Mouse (Mus musculus) liver, embryonic 13.5 days (tissue): ENCODE measurements around the gene Fbxl18. TPM values are rescaled to one million over a fixed set of nuclear protein-coding genes. Genes with fewer than 3 reads are reported as not detected.
"Not testable (repeated sequence)": the region's sequence is repeated elsewhere in the genome, so short reads cannot be mapped to it uniquely, and the experiment has no call there.

Experiments
- ATAC-seq: fragments of 200-750 bp; cut with Nextera tagmentation; 2 replicates; pipeline ENCODE4 v1.8.0; 2017; ENCODE audit warnings: low read depth, mild to moderate bottlenecking, moderate number of reproducible peaks, moderate library complexity
- DNase-seq: peaks from one replicate; pipeline ENCODE4 v3.0.0; 2022
- H3K27ac ChIP-seq: fragments of 300-500 bp; sonication (generic); 2 replicates; pipeline ENCODE4 v1.5.1; 2015; ENCODE audit warnings: moderate library complexity, mild to moderate bottlenecking, inconsistent platforms
- H3K27me3 ChIP-seq: fragments of 300-500 bp; sonication (generic); 2 replicates; pipeline ENCODE4 v1.6.1; 2015; ENCODE audit warnings: mild to moderate bottlenecking, inconsistent platforms
- H3K36me3 ChIP-seq: fragments of 300-500 bp; sonication (generic); 2 replicates; pipeline ENCODE4 v1.6.1; 2015; ENCODE audit warnings: mild to moderate bottlenecking, inconsistent platforms
- H3K4me1 ChIP-seq: fragments of 300-500 bp; sonication (generic); replicated peaks from 2 replicates; pipeline ENCODE4 v1.6.1; 2015; ENCODE audit warnings: inconsistent platforms
- H3K4me2 ChIP-seq: fragments of 300-500 bp; sonication (generic); 2 replicates; pipeline ENCODE4 v1.6.1; 2015; ENCODE audit warnings: inconsistent platforms, mild to moderate bottlenecking, moderate library complexity
- H3K4me3 ChIP-seq: fragments of 300-500 bp; sonication (generic); replicated peaks from 2 replicates; pipeline ENCODE4 v1.5.1; 2015; ENCODE audit warnings: mild to moderate bottlenecking, inconsistent platforms
- H3K9ac ChIP-seq: fragments of 300-500 bp; sonication (generic); 2 replicates; pipeline ENCODE4 v1.6.1; 2015; ENCODE audit warnings: mild to moderate bottlenecking, inconsistent platforms
- H3K9me3 ChIP-seq: fragments of 300-500 bp; sonication (generic); replicated peaks from 2 replicates; pipeline ENCODE4 v1.6.1; 2016; ENCODE audit warnings: inconsistent platforms
- WGBS: fragments of 180-500 bp; shearing (Covaris S2); methylation state at CpG from one replicate; pipeline ENCODE4 v1.1.7; 2015; ENCODE audit not compliant: insufficient replicate concordance; 5-methylcytosine and 5-hydroxymethylcytosine counted together
- polyA plus RNA-seq: library from polyadenylated mRNA; unstranded; fragments of >200 nt; fragmentation: Nextera tagmentation; extraction: Ambion mirVana; gene quantifications from 2 replicates; pipeline ENCODE4 v1.2.1, GENCODE M21; 2015

Gene Fbxl18
- polyA plus RNA-seq, 1 experiment from 2014 or later = 3.7 TPM

- not testable (repeated sequence) for H3K27ac ChIP-seq, H3K4me1 ChIP-seq, H3K9ac ChIP-seq, ATAC-seq, H3K4me2 ChIP-seq, H3K36me3 ChIP-seq, H3K4me3 ChIP-seq, H3K9me3 ChIP-seq, DNase-seq, H3K27me3 ChIP-seq
- 81% methylated on average over 2 of the region's 2 CpGs for WGBS
Observed at GRCm38 (mm10) chr5:142837427-142837826, 57.8 kb downstream of the Fbxl18 start.

GRCm38 (mm10) chr5:142836891-142837290 lies 58.3 kb downstream of the Fbxl18 start:
- H3K4me1 ChIP-seq = peaks cover 6% of the 10 kb centered on the region
- ATAC-seq (no peak), DNase-seq (no peak)

DNA sequence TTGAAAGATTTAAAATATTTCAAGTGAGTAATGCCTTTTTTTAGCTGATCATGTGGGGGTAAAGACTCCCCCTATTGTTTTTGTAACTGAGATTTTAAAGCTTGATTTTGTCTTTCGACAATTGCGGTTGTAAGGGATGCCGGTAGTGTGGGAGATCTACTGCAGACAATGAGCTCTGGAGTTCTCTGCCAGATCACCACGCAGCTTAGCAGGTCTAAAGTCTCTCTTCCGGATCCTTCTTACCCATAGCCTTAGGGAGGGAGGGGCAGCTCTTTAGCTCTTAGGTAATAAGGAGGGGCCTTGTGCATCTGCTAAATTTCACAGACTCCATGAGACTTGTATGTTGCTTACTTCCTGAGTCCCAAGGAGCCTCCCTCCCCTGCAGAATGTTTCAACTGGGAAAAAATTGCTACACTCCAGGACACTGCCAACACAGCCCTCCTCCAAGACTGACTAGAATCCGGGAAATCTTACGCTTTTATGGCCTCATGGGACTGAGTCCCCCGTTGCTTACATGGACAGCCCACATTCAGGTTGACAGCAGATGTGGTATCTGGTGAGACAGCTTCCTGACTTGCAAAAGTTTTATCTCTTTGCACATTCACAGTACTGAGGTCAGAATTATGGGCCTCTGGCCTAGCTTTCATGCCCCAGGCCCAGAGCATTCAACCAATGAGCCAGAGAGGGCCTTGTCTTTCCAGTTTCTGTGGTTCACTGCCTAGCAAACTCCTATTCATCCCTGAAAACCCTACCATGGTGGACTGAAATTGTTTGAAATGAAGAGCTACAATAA lies 61.4 kb downstream of the Fbxl18 start:
- Histone ChIP-seq H3K4me1 (peaks cover 6% of the 10 kb centered on the region), H3K27me3 (no peaks in the 10 kb centered on the region), H3K27ac (no peak overlapping the region), H3K4me2 (no peak overlapping the region), H3K4me3 (no peak overlapping the region), H3K36me3 (no peaks in the 10 kb centered on the region), H3K9me3 (0 out of 2 replicates have a peak, but pooled peaks cover 6% of the 10 kb centered on the region), H3K9ac (no peak overlapping the region; the same call in 1 of the 2 replicates)
- 51% methylated on average over 8 of the region's 8 CpGs for WGBS
- peak; percentile 60 for ATAC-seq
- no peak for DNase-seq

More at GRCm38 (mm10) chr5:142836891-142837290, 58.3 kb downstream of the Fbxl18 start:
- no peak overlapping the region for H3K27ac ChIP-seq
- no peaks in the 10 kb centered on the region for H3K36me3 ChIP-seq
- no peak overlapping the region for H3K9ac ChIP-seq
- no peak overlapping the region for H3K4me2 ChIP-seq
- 71% methylated on average over 6 of the region's 6 CpGs for WGBS
- H3K27me3 ChIP-seq = no peaks in the 10 kb centered on the region
- 0 out of 2 replicates have a peak, but pooled peaks cover 4% of the 10 kb centered on the region for H3K9me3 ChIP-seq
- H3K4me3 ChIP-seq = no peak overlapping the region

DNA sequence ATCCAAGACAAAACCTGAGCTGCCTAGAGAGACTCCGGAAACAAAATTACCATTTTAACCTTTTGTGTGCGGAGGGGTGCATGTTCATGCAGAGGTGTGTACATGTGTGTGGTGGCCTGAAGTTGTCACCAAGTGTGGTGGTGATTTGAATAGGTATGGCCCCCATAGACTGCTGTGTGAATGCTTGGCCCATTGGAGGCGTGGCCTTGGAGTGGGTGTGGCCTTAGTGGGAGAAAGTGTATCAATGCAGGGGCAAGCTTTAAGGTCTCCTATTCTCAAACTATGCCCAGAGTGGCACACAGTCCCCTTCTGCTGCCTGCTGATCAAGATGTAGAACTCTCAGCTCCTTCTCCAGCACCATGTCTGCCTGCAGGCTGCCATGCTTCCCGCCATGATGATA lies 69.1 kb downstream of the Fbxl18 start:
- Histone ChIP-seq H3K4me2 (no peak overlapping the region), H3K27ac (no peak overlapping the region), H3K4me1 (peaks cover 36% of the 10 kb centered on the region), H3K9ac (no peak overlapping the region), H3K4me3 (no peak overlapping the region), H3K27me3 (peaks cover 55% of the 10 kb centered on the region), H3K36me3 (no peaks in the 10 kb centered on the region), H3K9me3 (no peaks in the 10 kb centered on the region)
- ATAC-seq (no peak), DNase-seq (no peak)
- 67% methylated on average over 4 of the region's 4 CpGs for WGBS

GRCm38 (mm10) chr5:142825665-142826064 lies 69.6 kb downstream of the Fbxl18 start:
- H3K27me3 ChIP-seq = peaks cover 59% of the 10 kb centered on the region
- no peak overlapping the region for H3K4me2 ChIP-seq
- H3K4me1 ChIP-seq = peaks cover 36% of the 10 kb centered on the region
- H3K9me3 ChIP-seq = no peaks in the 10 kb centered on the region
- H3K4me3 ChIP-seq = no peak overlapping the region
- WGBS = 68% methylated on average over 5 of the region's 5 CpGs
- H3K9ac ChIP-seq = no peak overlapping the region
- no peak for DNase-seq
- no peak for ATAC-seq
- H3K36me3 ChIP-seq = no peaks in the 10 kb centered on the region
- no peak overlapping the region for H3K27ac ChIP-seq

- DNase-seq (no peak), ATAC-seq (no peak)
- H3K9me3 ChIP-seq = no peaks in the 10 kb centered on the region
- 34% methylated on average over 6 of the region's 6 CpGs for WGBS
- H3K36me3 ChIP-seq = no peaks in the 10 kb centered on the region
- H3K4me1 ChIP-seq = peaks cover 36% of the 10 kb centered on the region
- 0 out of 2 replicates have a peak overlapping the region, but pooled peaks have one; percentile 26 for H3K9ac ChIP-seq
- H3K4me2 ChIP-seq = peak overlapping the region; percentile 68
- peak overlapping the region; percentile 88 for H3K27ac ChIP-seq
- peaks cover 75% of the 10 kb centered on the region for H3K27me3 ChIP-seq
- H3K4me3 ChIP-seq = 0 out of 2 replicates have a peak overlapping the region, but pooled peaks have one; percentile 64
Observed at GRCm38 (mm10) chr5:142824091-142824490, 71.1 kb downstream of the Fbxl18 start.

GRCm38 (mm10) chr5:142823096-142824062 lies 71.8 kb downstream of the Fbxl18 start:
- 19% methylated on average over 31 of the region's 31 CpGs for WGBS
- peak overlapping the region; percentile 64 for H3K4me3 ChIP-seq

GRCm38 (mm10) chr5:142822286-142823095 lies 72.7 kb downstream of the Fbxl18 start:
- ATAC-seq (no peak), DNase-seq (no peak)
- peak overlapping the region; percentile 68 for H3K4me2 ChIP-seq
- peak overlapping the region; percentile 70 for H3K9ac ChIP-seq
- H3K36me3 ChIP-seq = no peaks in the 10 kb centered on the region
- H3K27ac ChIP-seq = peak overlapping the region; percentile 88
- H3K4me3 ChIP-seq = peak overlapping the region; percentile 64
- under 1% methylated on average over 36 of the region's 36 CpGs for WGBS
- peaks cover 91% of the 10 kb centered on the region for H3K27me3 ChIP-seq
- peaks cover 49% of the 10 kb centered on the region for H3K4me1 ChIP-seq
- H3K9me3 ChIP-seq = no peaks in the 10 kb centered on the region

More at GRCm38 (mm10) chr5:142823096-142824062, 71.8 kb downstream of the Fbxl18 start:
- H3K27me3 ChIP-seq = peaks cover 82% of the 10 kb centered on the region
- ATAC-seq = peak; percentile 28
- H3K4me2 ChIP-seq = peak overlapping the region; percentile 68
- peak overlapping the region; percentile 88 for H3K27ac ChIP-seq
- no peaks in the 10 kb centered on the region for H3K36me3 ChIP-seq
- H3K9me3 ChIP-seq = no peaks in the 10 kb centered on the region
- H3K4me1 ChIP-seq = peaks cover 41% of the 10 kb centered on the region
- no peak for DNase-seq
- peak overlapping the region; percentile 70 for H3K9ac ChIP-seq

- Histone ChIP-seq H3K9ac (peak overlapping the region; percentile 70), H3K27me3 (peaks cover 97% of the 10 kb centered on the region), H3K4me1 (peaks cover 53% of the 10 kb centered on the region), H3K9me3 (no peaks in the 10 kb centered on the region), H3K4me2 (peak overlapping the region; percentile 68), H3K27ac (peak overlapping the region; percentile 88), H3K4me3 (peak overlapping the region; percentile 64), H3K36me3 (no peaks in the 10 kb centered on the region)
- under 1% methylated on average over 9 of the region's 9 CpGs for WGBS
- DNase-seq (no peak), ATAC-seq (no peak; the same call in 1 of the 2 replicates)
Observed at GRCm38 (mm10) chr5:142821974-142822285, 73.3 kb downstream of the Fbxl18 start.

GRCm38 (mm10) chr5:142821266-142821973 lies 73.8 kb downstream of the Fbxl18 start:
- Histone ChIP-seq H3K9me3 (no peaks in the 10 kb centered on the region), H3K4me1 (peaks cover 53% of the 10 kb centered on the region), H3K4me2 (peak overlapping the region; percentile 68), H3K4me3 (peak overlapping the region; percentile 64), H3K36me3 (no peaks in the 10 kb centered on the region), H3K9ac (peak overlapping the region; percentile 70), H3K27ac (peak overlapping the region; percentile 88), H3K27me3 (peaks cover 100% of the 10 kb centered on the region)
- peak; percentile 30 for ATAC-seq
- WGBS = under 1% methylated on average over 36 of the region's 36 CpGs
- no peak for DNase-seq
